ENCODE assay signal across 13 mouse cellular contexts in genomic region chr9:118867851-118868250, GRCm38 (mm10).
"Had no signal": no experiment of that assay in that cellular context is flagged by ENCODE, and none has a peak within 500 bp of the region (broad histone marks: within the 10 kb centered on the region; RNA-seq: fewer than 3 reads in every experiment).

No protein-coding gene starts in this region.

- ATAC-seq: liver, postnatal 0 days; lung, postnatal 0 days; midbrain, embryonic 13.5 days had no signal

- DNase-seq: kidney, adult 18-20 months; kidney, adult 9 months; kidney, postnatal 36 days; left cerebral cortex, postnatal 4 days; liver, postnatal 0 days; lung, embryonic 14.5 days; right cerebral cortex, postnatal 25 days; spleen, adult 18-20 months; thymus, adult 18-20 months; thymus, postnatal 14 days; thymus, postnatal 4 days had no signal
